Mouse (Mus musculus): Measurements from ENCODE around the gene Trib2. TPM values are rescaled to one million over a fixed set of nuclear protein-coding genes. Genes with fewer than 3 reads are reported as not detected.

Gene Trib2
- total and polyA plus RNA-seq, 3 experiments: 20.1 to 80.6 (median 53.8) TPM

DNA sequence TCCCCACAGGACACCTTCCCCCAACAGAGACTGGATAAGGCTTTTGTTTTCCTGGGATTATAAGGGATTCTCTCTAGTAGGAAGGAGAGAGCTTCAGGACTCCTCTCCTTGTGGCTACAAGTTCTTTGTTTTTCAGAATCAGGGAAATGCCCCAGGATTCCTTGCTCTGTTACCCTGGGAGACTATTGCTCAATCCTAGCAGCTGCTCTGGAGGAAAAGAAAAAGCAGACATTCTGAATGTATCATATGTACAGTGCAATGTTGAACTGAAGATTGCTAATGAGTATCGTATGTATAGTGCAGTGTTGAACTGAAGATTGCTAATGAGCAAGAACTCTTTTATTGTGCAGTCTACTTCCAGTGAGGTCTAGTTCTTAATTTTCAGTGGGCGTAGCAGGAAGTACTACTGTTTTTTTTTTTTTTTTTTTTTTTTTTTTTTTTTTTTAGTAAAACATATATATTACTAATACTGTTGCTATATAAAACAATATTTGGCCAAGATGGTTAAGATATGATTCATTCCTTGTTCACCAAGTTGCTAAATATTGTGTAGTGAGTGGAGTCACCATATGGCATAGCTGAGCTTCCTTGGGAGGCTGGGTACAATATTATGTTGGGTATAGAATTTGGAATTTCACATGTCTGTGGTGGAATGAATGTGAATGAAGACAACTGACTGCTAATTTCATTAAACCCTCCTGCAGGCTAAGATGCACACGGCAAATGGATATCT lies 15.4 kb upstream of the Trib2 start:
- Histone ChIP-seq H3K9ac (ENCODE audit: control insufficient read depth, low read depth, low read length, poor library complexity, severe bottlenecking) (no peak overlapping the region), H3K4me3 (ENCODE audit: control insufficient read depth in 1 of 2, insufficient read depth in 1 of 2, low read depth in 2 of 2, low read length in 2 of 2) (no peak overlapping the region), H3K79me2 (ENCODE audit: control insufficient read depth, insufficient read depth, low read length, poor library complexity) (no peaks in the 10 kb centered on the region), H3K27me3 (ENCODE audit: control insufficient read depth in 1 of 2, insufficient read depth in 2 of 2, low read length in 2 of 2) (no peaks in the 10 kb centered on the region; a peak in 1 of 4 replicates), H3K36me3 (ENCODE audit: control insufficient read depth in 1 of 2, insufficient read depth in 2 of 2, low read length in 2 of 2) (no peaks in the 10 kb centered on the region), H3K9me3 (replicated peaks; ENCODE audit: insufficient read depth, low read length) (no peaks in the 10 kb centered on the region), H3K4me1 (ENCODE audit: control insufficient read depth in 1 of 2, insufficient read depth in 2 of 2, low read length in 2 of 2) (no peaks in the 10 kb centered on the region), H3K27ac (ENCODE audit: control insufficient read depth, low read depth, low read length) (no peak overlapping the region)
- TF ChIP-seq MYB (IDR thresholded peaks at IDR 0.05; ENCODE audit: low read depth, low read length) (no peak), ZNF384 (IDR thresholded peaks at IDR 0.05; ENCODE audit: low read depth, low read length) (0 out of 2 replicates have a peak, but pooled peaks have one; percentile 18)
- DNase-seq (ENCODE audit: low read depth, low spot score): no peak

- TF ChIP-seq SMC3 (IDR thresholded peaks at IDR 0.05; ENCODE audit: low read depth, low read length): no peak
- no peak for TF ChIP-seq MYC (IDR thresholded peaks at IDR 0.05; ENCODE audit: low read depth, low read length)
- no peak for TF ChIP-seq E2F4 (IDR thresholded peaks at IDR 0.05; ENCODE audit: borderline replicate concordance, low read depth, low read length)
- no peak for TF ChIP-seq ELF1 (IDR thresholded peaks at IDR 0.05; ENCODE audit: low read depth, low read length)
- TF ChIP-seq ZC3H11A (IDR thresholded peaks at IDR 0.05; ENCODE audit: low read depth, low read length): no peak
- no peak for TF ChIP-seq GABPA (IDR thresholded peaks at IDR 0.05; ENCODE audit: low read depth, low read length)
- no peak for TF ChIP-seq USF1 (IDR thresholded peaks at IDR 0.05; ENCODE audit: low read depth, low read length)
- TF ChIP-seq MEF2A (IDR thresholded peaks at IDR 0.05; ENCODE audit: extremely low read depth, insufficient replicate concordance, low read depth, low read length, poor library complexity, severe bottlenecking): no peak
- no peak for TF ChIP-seq EP300 (IDR thresholded peaks at IDR 0.05; ENCODE audit: low read depth in 1 of 2, low read length in 2 of 2)
- TF ChIP-seq HCFC1 (IDR thresholded peaks at IDR 0.05; ENCODE audit: low read depth, low read length): no peak
- Histone ChIP-seq H3K36me3 (ENCODE audit: control insufficient read depth in 1 of 2, insufficient read depth in 2 of 2, low read length in 2 of 2) (no peaks in the 10 kb centered on the region), H3K27me3 (ENCODE audit: control insufficient read depth in 1 of 2, insufficient read depth in 2 of 2, low read length in 2 of 2) (no peaks in the 10 kb centered on the region; a peak in 1 of 4 replicates), H3K27ac (ENCODE audit: control insufficient read depth, low read depth, low read length) (no peak overlapping the region), H3K4me1 (ENCODE audit: control insufficient read depth in 1 of 2, insufficient read depth in 2 of 2, low read length in 2 of 2) (no peaks in the 10 kb centered on the region), H3K9ac (ENCODE audit: control insufficient read depth, low read depth, low read length, poor library complexity, severe bottlenecking) (no peak overlapping the region), H3K9me3 (replicated peaks; ENCODE audit: insufficient read depth, low read length) (no peaks in the 10 kb centered on the region), H3K79me2 (ENCODE audit: control insufficient read depth, insufficient read depth, low read length, poor library complexity) (no peaks in the 10 kb centered on the region), H3K4me3 (ENCODE audit: control insufficient read depth in 1 of 2, insufficient read depth in 1 of 2, low read depth in 2 of 2, low read length in 2 of 2) (no peak overlapping the region)
- no peak for DNase-seq (ENCODE audit: low read depth, low spot score)
Measured at GRCm38 (mm10) chr12:15830750-15831149, 14.0 kb upstream of the Trib2 start.

- Histone ChIP-seq H3K27ac (ENCODE audit: control insufficient read depth, low read depth, low read length) (no peak overlapping the region), H3K9me3 (replicated peaks; ENCODE audit: insufficient read depth, low read length) (no peaks in the 10 kb centered on the region), H3K27me3 (ENCODE audit: control insufficient read depth in 1 of 2, insufficient read depth in 2 of 2, low read length in 2 of 2) (no peaks in the 10 kb centered on the region; a peak in 1 of 4 replicates), H3K9ac (ENCODE audit: control insufficient read depth, low read depth, low read length, poor library complexity, severe bottlenecking) (no peak overlapping the region), H3K79me2 (ENCODE audit: control insufficient read depth, insufficient read depth, low read length, poor library complexity) (no peaks in the 10 kb centered on the region), H3K36me3 (ENCODE audit: control insufficient read depth in 1 of 2, insufficient read depth in 2 of 2, low read length in 2 of 2) (no peaks in the 10 kb centered on the region), H3K4me3 (ENCODE audit: control insufficient read depth in 1 of 2, insufficient read depth in 1 of 2, low read depth in 2 of 2, low read length in 2 of 2) (no peak overlapping the region), H3K4me1 (ENCODE audit: control insufficient read depth in 1 of 2, insufficient read depth in 2 of 2, low read length in 2 of 2) (no peaks in the 10 kb centered on the region)
- DNase-seq (ENCODE audit: low read depth, low spot score): no peak
- TF ChIP-seq CTCF (IDR thresholded peaks at IDR 0.05 in 2 of 3, conservative IDR thresholded peaks at IDR 0.05 in 1 of 3; ENCODE audit: control insufficient read depth in 1 of 3, insufficient read depth in 1 of 3, low read depth in 2 of 3, low read length in 3 of 3, poor library complexity in 1 of 3, severe bottlenecking in 1 of 3) (no peak), HCFC1 (IDR thresholded peaks at IDR 0.05; ENCODE audit: low read depth, low read length) (no peak), ELF1 (IDR thresholded peaks at IDR 0.05; ENCODE audit: low read depth, low read length) (no peak), TAL1 (IDR thresholded peaks at IDR 0.05; ENCODE audit: low read length) (no peak), GABPA (IDR thresholded peaks at IDR 0.05; ENCODE audit: low read depth, low read length) (no peak), CHD2 (IDR thresholded peaks at IDR 0.05; ENCODE audit: low read length) (no peak), MAZ (IDR thresholded peaks at IDR 0.05; ENCODE audit: low read depth, low read length) (no peak), NRF1 (IDR thresholded peaks at IDR 0.05; ENCODE audit: insufficient read depth, low read depth, low read length, poor library complexity, severe bottlenecking) (no peak), E2F4 (IDR thresholded peaks at IDR 0.05; ENCODE audit: borderline replicate concordance, low read depth, low read length) (no peak), SIN3A (IDR thresholded peaks at IDR 0.05; ENCODE audit: low read length) (no peak), UBTF (IDR thresholded peaks at IDR 0.05; ENCODE audit: borderline replicate concordance, insufficient read depth, low read depth, low read length) (no peak), GATA1 (IDR thresholded peaks at IDR 0.05; ENCODE audit: low read depth, low read length) (no peak), ZNF384 (IDR thresholded peaks at IDR 0.05; ENCODE audit: low read depth, low read length) (no peak), POLR2AphosphoS2 (IDR thresholded peaks at IDR 0.05; ENCODE audit: low read length) (no peak), ZMIZ1 (IDR thresholded peaks at IDR 0.05; ENCODE audit: low read depth, low read length) (no peak)
Measured at GRCm38 (mm10) chr12:15828815-15829398, 12.2 kb upstream of the Trib2 start.

Data from MEL (cell line).